Mouse (Mus musculus) liver, postnatal 0 days (tissue): Measurements from ENCODE around the gene Olfr1124.

Source experiments
- CTCF ChIP-seq: sonication (generic); IDR thresholded peaks from 2 replicates; pipeline ENCODE4 v1.5.1; 2016; ENCODE audit warnings: antibody characterized with exemption, low read depth
- EP300 ChIP-seq: IDR thresholded peaks from 2 replicates; pipeline ENCODE4 v1.6.1; 2016; ENCODE audit warnings: antibody characterized with exemption, low read depth, mild to moderate bottlenecking

GRCm38 (mm10) chr2:87429975-87430374 lies at the start of gene Olfr1124:
- TF ChIP-seq CTCF (no peak), EP300 (no peak)
